Mouse (Mus musculus): ENCODE measurements around the gene 2310011J03Rik.

DNA sequence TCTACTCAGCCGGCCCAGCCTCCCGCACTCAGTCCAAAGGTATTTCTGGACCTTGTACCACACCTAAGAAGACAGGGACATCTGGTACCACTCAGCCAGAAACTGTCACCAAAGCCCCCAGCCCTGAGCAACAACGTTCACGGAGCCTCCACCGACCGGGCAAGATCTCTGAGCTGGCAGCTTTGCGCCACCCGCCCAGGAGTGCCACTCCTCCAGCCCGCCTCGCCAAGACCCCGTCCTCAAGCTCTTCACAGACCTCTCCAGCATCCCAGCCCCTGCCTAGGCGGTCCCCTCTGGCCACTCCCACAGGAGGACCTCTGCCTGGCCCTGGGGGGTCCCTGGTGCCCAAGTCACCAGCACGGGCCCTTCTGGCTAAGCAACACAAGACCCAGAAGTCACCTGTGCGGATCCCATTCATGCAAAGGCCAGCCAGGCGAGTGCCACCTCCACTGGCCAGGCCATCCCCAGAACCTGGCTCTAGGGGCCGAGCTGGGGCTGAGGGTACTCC, 5.8 kb downstream of the 2310011J03Rik start:
- TF ChIP-seq CTCF (IDR thresholded peaks at IDR 0.05; ENCODE audit: low read depth, low read length) (no peak), POLR2A (IDR thresholded peaks at IDR 0.05; ENCODE audit: borderline replicate concordance, low read depth, low read length) (no peak)
